Mouse (Mus musculus): ENCODE data around the gene Zfp385a.
"Not testable (repeated sequence)": the region's sequence is repeated elsewhere in the genome, so short reads cannot be mapped to it uniquely, and the experiment has no call there.

Gene Zfp385a

DNA sequence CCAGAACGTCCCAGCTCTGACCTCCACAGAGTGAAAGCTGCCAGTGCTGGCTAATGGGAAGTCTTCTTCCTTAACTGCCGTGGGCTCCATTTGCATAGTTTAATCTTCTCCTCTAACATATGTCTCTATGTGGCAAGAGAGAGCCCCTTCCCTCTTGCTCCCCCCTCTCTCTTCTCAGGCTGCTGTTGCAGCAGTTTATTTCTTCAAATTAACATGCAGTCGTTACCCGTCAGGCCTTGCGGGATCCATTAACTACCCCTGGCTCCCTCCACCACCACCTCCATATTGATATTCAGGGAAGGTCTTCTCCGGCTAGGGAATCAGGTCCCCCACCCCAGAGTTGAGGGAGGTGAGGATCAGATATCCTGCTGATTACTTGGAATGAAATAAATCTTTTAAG is 42.6 kb downstream of the Zfp385a start:
- intact Hi-C loops (cut with DNase I), result no loop called here

- intact Hi-C loops (cut with DNase I), result no loop called here
Measured at GRCm38 (mm10) chr15:103295851-103296250, 44.0 kb downstream of the Zfp385a start.

GRCm38 (mm10) chr15:103294649-103295048 is 45.2 kb downstream of the Zfp385a start:
- intact Hi-C loops (cut with DNase I), result no loop called here

DNA sequence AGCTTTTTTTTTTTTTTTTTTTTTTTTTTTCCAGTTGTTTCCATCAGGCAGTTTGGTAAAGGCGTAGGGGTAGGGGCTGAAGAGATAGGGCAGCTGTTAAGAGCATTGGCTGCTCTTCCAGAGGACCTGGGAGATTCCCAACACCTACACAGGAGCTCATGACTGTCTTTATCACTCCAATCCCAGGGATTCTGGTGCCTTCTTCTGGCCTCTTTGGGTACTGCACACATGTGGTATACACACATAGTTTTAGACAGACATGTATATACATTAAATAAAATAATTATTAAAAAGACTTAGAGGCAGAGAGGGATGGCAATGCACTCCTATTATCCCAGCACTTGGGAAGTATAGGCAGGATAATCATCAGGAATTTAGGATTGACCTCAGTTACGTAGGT is 46.5 kb downstream of the Zfp385a start:
- intact Hi-C loops (cut with DNase I), result no loop called here

GRCm38 (mm10) chr15:103292673-103293345 is 47.1 kb downstream of the Zfp385a start:
- intact Hi-C loops (cut with DNase I), result no loop called here

DNA sequence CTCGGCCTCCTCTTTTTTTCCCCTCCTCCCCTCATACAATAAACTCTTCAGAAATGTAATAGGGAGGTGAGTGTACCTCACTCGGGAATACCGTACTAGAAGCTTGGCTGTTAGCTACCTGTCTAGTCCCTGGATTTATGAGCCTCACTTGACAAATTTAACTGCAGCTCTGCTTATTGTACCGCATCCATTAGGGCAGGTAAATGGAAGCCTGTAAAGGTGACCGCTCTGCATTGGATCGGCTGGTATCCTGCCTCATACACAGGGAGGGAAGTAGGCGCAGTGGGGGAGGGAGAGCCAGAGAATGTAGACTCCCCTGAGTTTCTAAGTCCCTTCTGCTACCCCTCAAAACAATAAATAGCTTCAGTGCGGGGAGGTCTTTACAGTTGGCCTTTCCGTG is 49.0 kb downstream of the Zfp385a start:
- intact Hi-C loops (cut with DNase I), result no loop called here

DNA sequence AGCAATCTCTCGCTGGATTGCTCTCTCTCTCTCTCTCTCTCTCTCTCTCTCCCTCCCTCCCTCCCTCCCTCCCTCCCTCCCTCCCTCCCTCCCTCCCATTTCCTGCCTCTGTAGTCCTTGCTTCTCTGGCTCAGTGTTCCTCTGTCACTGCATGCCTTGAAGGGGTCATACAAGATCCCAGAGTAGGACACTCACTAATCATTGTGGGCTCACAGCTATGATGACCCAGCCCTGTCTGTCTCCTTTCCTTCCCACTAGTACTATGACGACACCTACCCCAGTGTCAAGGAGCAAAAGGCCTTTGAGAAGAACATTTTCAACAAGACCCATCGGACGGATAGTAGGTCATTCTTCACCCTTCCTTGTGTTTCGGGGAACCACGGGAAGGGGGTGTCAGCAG is 49.5 kb downstream of the Zfp385a start:
- intact Hi-C loops (cut with DNase I), result no loop called here

- intact Hi-C loops (cut with DNase I), result no loop called here
Measured at GRCm38 (mm10) chr15:103289600-103289999, 50.3 kb downstream of the Zfp385a start.

DNA sequence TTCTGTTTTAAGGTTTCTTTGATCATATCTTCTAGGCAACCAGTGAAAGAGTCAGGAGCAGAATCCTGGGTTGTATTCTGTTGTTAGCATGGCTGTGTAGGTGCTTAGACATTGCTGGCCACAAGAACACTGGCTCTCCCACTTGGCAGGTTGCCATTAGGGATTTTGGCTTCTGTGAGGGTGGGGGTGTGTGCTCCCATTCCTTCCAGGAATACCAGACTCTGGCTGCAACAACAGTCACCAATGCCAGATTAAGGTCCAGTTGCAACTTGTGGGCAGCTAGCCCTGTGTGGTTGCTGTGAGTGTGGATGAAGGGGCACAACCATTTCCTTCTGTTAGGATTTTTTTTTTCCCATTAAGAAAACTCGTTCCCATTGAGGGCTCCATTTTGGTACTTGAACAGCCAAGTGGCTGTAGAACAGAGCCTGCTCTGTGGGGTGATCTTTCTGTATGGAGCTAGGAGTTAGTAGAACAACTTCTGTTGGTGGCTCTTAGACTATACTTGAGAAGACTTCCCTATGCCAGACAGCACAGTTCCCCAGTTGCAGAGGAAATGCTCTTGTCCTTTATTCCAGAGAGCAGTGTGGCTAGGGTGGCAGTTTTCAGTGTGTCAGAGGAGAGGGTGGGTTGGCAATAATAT is 54.0 kb downstream of the Zfp385a start:
- intact Hi-C loops (cut with DNase I), result loop anchor here (2.0 kb wide), 1 partner anchor 21 kb away; no protein-coding TSS in a partner anchor

GRCm38 (mm10) chr15:103284647-103285046 is 55.2 kb downstream of the Zfp385a start:
- intact Hi-C loops (cut with DNase I), result loop anchor here (2.0 kb wide), 1 partner anchor 22 kb away; no protein-coding TSS in a partner anchor

- intact Hi-C loops (cut with DNase I), result loop anchor here (2.0 kb wide), 1 partner anchor 23 kb away; no protein-coding TSS in a partner anchor
Measured at GRCm38 (mm10) chr15:103284066-103284465, 55.8 kb downstream of the Zfp385a start.

GRCm38 (mm10) chr15:103281465-103282205 is 58.3 kb downstream of the Zfp385a start:
- intact Hi-C loops (cut with DNase I), result no loop called here

DNA sequence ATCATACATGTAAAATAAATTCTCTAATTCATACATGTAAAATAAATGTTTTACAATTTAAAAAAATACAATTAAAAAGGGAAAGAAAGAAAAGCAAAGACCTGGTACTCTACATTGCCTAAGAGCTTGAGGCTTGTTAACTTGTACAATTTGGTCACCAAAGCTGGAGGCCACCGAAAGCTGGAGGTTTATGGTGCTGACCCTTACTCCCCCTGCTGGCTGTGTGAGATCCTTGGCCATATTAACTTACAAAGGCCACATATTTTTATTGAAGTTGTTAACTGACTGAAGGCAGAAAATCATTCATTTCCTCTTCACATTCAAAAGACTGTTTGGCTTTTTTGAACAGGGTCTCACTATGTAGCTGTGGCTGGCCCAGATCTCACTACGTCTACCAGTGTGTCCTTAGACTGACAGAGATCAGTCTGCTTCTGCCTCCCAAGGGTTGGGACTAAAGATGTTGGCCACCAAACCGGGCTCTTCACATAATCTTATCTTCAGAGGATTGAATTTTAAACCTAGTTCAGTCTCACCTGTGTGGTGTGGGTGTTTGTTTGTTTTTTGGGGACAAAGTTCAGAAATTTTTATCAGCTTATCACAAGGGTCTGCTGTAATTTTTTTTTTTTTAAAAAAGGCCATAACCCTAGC is 59.0 kb downstream of the Zfp385a start:
- intact Hi-C loops (cut with DNase I), result no loop called here

GRCm38 (mm10) chr15:103279750-103280149 is 60.1 kb downstream of the Zfp385a start:
- intact Hi-C loops (cut with DNase I), result no loop called here

DNA sequence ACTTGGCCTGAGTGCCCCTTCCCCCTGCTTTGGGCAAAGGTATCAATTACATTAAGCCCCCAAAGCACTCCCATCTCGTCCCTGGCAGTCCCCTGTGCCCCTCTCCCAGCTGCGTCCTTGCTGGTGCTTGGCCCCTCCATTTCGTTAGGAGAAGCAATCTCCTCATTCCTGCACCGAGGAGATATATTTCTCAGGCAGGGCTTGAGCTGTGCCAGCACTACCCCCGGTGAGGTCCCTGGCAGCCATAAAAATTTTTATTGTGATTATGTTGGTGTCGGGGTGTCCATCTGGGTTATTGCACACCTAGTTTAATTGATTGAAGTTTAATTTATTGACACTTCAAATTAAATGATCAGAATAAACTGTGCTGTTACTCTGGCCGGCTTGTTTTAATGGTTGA is 61.9 kb downstream of the Zfp385a start:
- intact Hi-C loops (cut with DNase I), result no loop called here

- intact Hi-C loops (cut with DNase I), result not testable (repeated sequence)
Measured at GRCm38 (mm10) chr15:103275943-103276342, 64.0 kb downstream of the Zfp385a start.

- intact Hi-C loops (cut with DNase I), result no loop called here
Measured at GRCm38 (mm10) chr15:103272419-103273279, 67.2 kb downstream of the Zfp385a start, which contains the start of gene Copz1. Gene Copz1, plus strand, starts transcription at chr15:103272714.

DNA sequence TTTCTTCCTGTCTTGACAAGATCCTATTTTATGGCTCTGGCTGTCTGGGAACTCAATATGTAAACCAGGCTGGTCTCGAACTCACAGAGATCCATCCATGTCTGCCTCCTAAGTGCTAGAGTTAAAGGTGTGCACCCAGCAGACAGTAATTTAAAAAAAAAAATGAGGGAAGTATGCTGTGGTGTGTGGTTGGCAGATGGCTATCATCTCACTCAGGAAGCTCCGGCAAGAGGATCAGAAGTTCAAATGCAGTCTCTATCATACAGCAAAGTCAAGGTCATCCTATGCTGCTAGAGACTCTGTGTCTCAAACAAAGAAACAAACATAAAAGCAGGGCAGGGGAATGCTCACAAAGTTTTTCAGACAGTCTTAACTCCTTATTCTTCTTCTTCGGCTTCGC is 71.0 kb downstream of the Zfp385a start:
- intact Hi-C loops (cut with DNase I), result no loop called here

DNA sequence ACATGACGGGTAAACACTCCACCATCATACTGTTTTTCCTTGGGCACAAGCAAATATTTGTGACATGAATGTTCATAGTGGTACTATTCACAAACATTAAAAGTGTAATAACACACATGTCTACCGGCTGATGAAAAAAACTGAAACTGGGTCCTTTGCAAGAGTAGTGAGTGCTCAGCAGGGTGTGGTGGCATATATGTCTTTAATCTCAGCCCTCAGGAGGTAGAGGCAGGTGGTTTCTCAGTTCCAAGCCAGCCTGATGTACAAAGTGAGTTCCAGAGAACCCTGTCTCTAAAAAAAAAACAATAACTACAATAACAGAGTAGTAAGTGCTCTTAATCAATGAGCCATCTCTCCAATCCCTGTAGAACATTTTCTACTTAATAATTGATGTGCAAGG is 75.1 kb downstream of the Zfp385a start:
- intact Hi-C loops (cut with DNase I), result no loop called here
